Mouse (Mus musculus): ENCODE results near the gene Cap2.

DNA sequence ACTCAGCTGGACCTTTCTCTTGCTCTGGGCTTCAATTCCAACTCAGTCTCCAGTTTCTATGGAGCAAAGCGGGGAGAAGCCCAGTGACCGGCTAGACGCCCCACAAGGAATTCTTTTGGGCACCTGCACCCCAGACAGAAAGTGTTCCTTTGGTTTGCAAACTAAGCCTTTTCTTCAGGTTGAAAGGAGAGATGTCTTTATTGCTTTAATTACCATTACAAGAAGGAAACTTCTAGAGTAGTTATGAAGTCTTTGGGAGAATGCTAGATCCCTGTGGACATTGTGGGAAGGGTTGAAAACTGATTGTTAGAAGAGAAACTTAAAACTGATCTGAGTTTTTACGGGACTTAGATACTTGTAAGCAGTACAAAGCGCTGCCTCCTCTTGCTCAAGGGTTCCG lies 143.8 kb downstream of the Cap2 start:
- TF ChIP-seq CTCF (conservative IDR thresholded peaks at IDR 0.05; ENCODE audit: low read length), result no peak
- TF ChIP-seq NANOG (IDR thresholded peaks at IDR 0.05; ENCODE audit: borderline replicate concordance, low read length), result peak; percentile 83

Measured in E14TG2a.4 (cell line).